Mouse (Mus musculus) embryonic facial prominence, embryonic 10.5 days (tissue): Measurements from ENCODE around the gene Rnf216. TPM values are rescaled to one million over a fixed set of nuclear protein-coding genes. Genes with fewer than 3 reads are reported as not detected.
A peak's percentile ranks its signal among the peaks of the same experiment; 100 is the strongest.

Experiments
- DNase-seq: peaks from one replicate; pipeline ENCODE4 v3.0.0-alpha.2; 2017; ENCODE audit warnings: low spot score
- H3K27ac ChIP-seq: fragments of 300-500 bp; sonication (generic); replicated peaks from 2 replicates; pipeline ENCODE4 v1.5.1; 2016; ENCODE audit warnings: mild to moderate bottlenecking
- H3K27me3 ChIP-seq: fragments of 300-500 bp; sonication (generic); replicated peaks from 2 replicates; pipeline ENCODE4 v1.6.1; 2016; ENCODE audit warnings: low read depth, mild to moderate bottlenecking; ENCODE audit not compliant: poor library complexity, severe bottlenecking
- H3K36me3 ChIP-seq: fragments of 300-500 bp; sonication (generic); replicated peaks from 2 replicates; pipeline ENCODE4 v1.6.1; 2016; ENCODE audit warnings: mild to moderate bottlenecking, moderate library complexity
- H3K4me1 ChIP-seq: fragments of 300-500 bp; sonication (generic); 2 replicates; pipeline ENCODE4 v1.6.1; 2016
- H3K4me3 ChIP-seq: fragments of 300-500 bp; sonication (generic); 2 replicates; pipeline ENCODE4 v1.5.1; 2016; ENCODE audit warnings: mild to moderate bottlenecking, moderate library complexity
- H3K9me3 ChIP-seq: fragments of 300-500 bp; sonication (generic); 2 replicates; pipeline ENCODE4 v1.6.1; 2016; ENCODE audit warnings: mild to moderate bottlenecking
- WGBS: fragments of 180-500 bp; shearing (Covaris S2); methylation state at CpG from one replicate; pipeline ENCODE4 v1.1.7; 2016; 5-methylcytosine and 5-hydroxymethylcytosine counted together
- polyA plus RNA-seq: library from polyadenylated mRNA; unstranded; fragments of >200 nt; fragmentation: Nextera tagmentation; extraction: Ambion mirVana; gene quantifications from 2 replicates; pipeline ENCODE4 v1.2.1, GENCODE M21; 2016

The Rnf216 gene
- polyA plus RNA-seq, 1 experiment from 2014 or later: 50.5 TPM

- 0% methylated on average over 15 of the region's 15 CpGs for WGBS
Measured at GRCm38 (mm10) chr5:142961398-142961880, 151.4 kb downstream of the Rnf216 start.

GRCm38 (mm10) chr5:142960775-142961271, 152.0 kb downstream of the Rnf216 start:
- Histone ChIP-seq H3K4me3 (peak overlapping the region; percentile 78), H3K36me3 (peaks cover 39% of the 10 kb centered on the region), H3K4me1 (peaks cover 45% of the 10 kb centered on the region), H3K27ac (peak overlapping the region; percentile 99), H3K27me3 (peaks cover 17% of the 10 kb centered on the region), H3K9me3 (no peaks in the 10 kb centered on the region)
- peak; percentile 70 for DNase-seq
- WGBS: under 1% methylated on average over 59 of the region's 59 CpGs

More at GRCm38 (mm10) chr5:142961398-142961880, 151.4 kb downstream of the Rnf216 start:
- DNase-seq: no peak
- Histone ChIP-seq H3K4me1 (peaks cover 51% of the 10 kb centered on the region), H3K27me3 (peaks cover 17% of the 10 kb centered on the region), H3K4me3 (peak overlapping the region; percentile 78), H3K36me3 (peaks cover 45% of the 10 kb centered on the region), H3K27ac (peak overlapping the region; percentile 99), H3K9me3 (no peaks in the 10 kb centered on the region)

GRCm38 (mm10) chr5:142959576-142960556, 152.9 kb downstream of the Rnf216 start, which contains the start of gene Fscn1:
Fscn1 (plus strand) TSS chr5:142960343.
- Histone ChIP-seq H3K4me3 (peak within 1 kb of the TSS; percentile 78), H3K36me3 (peaks cover 30% of the 10 kb centered on the region), H3K9me3 (no peaks in the 10 kb centered on the region), H3K27me3 (peaks cover 17% of the 10 kb centered on the region), H3K27ac (peak within 1 kb of the TSS; percentile 99), H3K4me1 (peaks cover 37% of the 10 kb centered on the region)
- WGBS: 7% methylated on average over 44 of the region's 44 CpGs
- peak; percentile 97 for DNase-seq

GRCm38 (mm10) chr5:142959156-142959555, 153.6 kb downstream of the Rnf216 start:
- Histone ChIP-seq H3K4me3 (peak overlapping the region; percentile 78; the same call in 1 of the 2 replicates), H3K27ac (peak overlapping the region; percentile 99; the same call in 1 of the 2 replicates), H3K27me3 (peaks cover 17% of the 10 kb centered on the region), H3K4me1 (peaks cover 30% of the 10 kb centered on the region), H3K36me3 (peaks cover 22% of the 10 kb centered on the region), H3K9me3 (no peaks in the 10 kb centered on the region)
- no peak for DNase-seq
- WGBS: 62% methylated on average over 4 of the region's 4 CpGs

- no peak overlapping the region for H3K4me3 ChIP-seq
- DNase-seq: no peak
- H3K4me1 ChIP-seq: peaks cover 24% of the 10 kb centered on the region
- peaks cover 17% of the 10 kb centered on the region for H3K27me3 ChIP-seq
- no peaks in the 10 kb centered on the region for H3K9me3 ChIP-seq
- H3K36me3 ChIP-seq: peaks cover 16% of the 10 kb centered on the region
- WGBS: 89% methylated on average over 14 of the region's 14 CpGs
- no peak overlapping the region; the same call in 1 of the 2 replicates for H3K27ac ChIP-seq
Measured at GRCm38 (mm10) chr5:142958464-142958863, 154.3 kb downstream of the Rnf216 start.

- no peak overlapping the region for H3K4me3 ChIP-seq
- 70% methylated on average over 6 of the region's 6 CpGs for WGBS
Measured at GRCm38 (mm10) chr5:142956956-142957703, 155.7 kb downstream of the Rnf216 start.

GRCm38 (mm10) chr5:142953641-142954040, 159.2 kb downstream of the Rnf216 start:
- Histone ChIP-seq H3K27ac (no peak overlapping the region), H3K9me3 (no peaks in the 10 kb centered on the region), H3K4me3 (no peak overlapping the region), H3K27me3 (peaks cover 9% of the 10 kb centered on the region), H3K36me3 (no peaks in the 10 kb centered on the region), H3K4me1 (peaks cover 12% of the 10 kb centered on the region)
- WGBS: 36% methylated on average over 3 of the region's 3 CpGs
- DNase-seq: no peak

More at GRCm38 (mm10) chr5:142956956-142957703, 155.7 kb downstream of the Rnf216 start:
- Histone ChIP-seq H3K4me1 (peaks cover 14% of the 10 kb centered on the region), H3K36me3 (0 out of 2 replicates have a peak, but pooled peaks cover 3% of the 10 kb centered on the region), H3K27me3 (peaks cover 17% of the 10 kb centered on the region), H3K27ac (no peak overlapping the region), H3K9me3 (no peaks in the 10 kb centered on the region)
- DNase-seq: no peak

- Histone ChIP-seq H3K4me1 (peaks cover 24% of the 10 kb centered on the region), H3K9me3 (no peaks in the 10 kb centered on the region), H3K36me3 (no peaks in the 10 kb centered on the region), H3K27me3 (no peaks in the 10 kb centered on the region), H3K27ac (peak overlapping the region; percentile 16), H3K4me3 (no peak overlapping the region)
- WGBS: 81% methylated on average over 6 of the region's 6 CpGs
- no peak for DNase-seq
Measured at GRCm38 (mm10) chr5:142950405-142950804, 162.4 kb downstream of the Rnf216 start.

GRCm38 (mm10) chr5:142949580-142949979, 163.2 kb downstream of the Rnf216 start:
- 32% methylated on average over 6 of the region's 6 CpGs for WGBS
- DNase-seq: no peak

GRCm38 (mm10) chr5:142947460-142947859, 165.3 kb downstream of the Rnf216 start:
- DNase-seq: no peak
- Histone ChIP-seq H3K4me3 (no peak overlapping the region), H3K4me1 (peaks cover 28% of the 10 kb centered on the region), H3K36me3 (no peaks in the 10 kb centered on the region), H3K27me3 (no peaks in the 10 kb centered on the region), H3K9me3 (no peaks in the 10 kb centered on the region), H3K27ac (no peak overlapping the region; the same call in 1 of the 2 replicates)
- WGBS: 61% methylated on average over 7 of the region's 7 CpGs

More at GRCm38 (mm10) chr5:142949580-142949979, 163.2 kb downstream of the Rnf216 start:
- Histone ChIP-seq H3K4me3 (no peak overlapping the region), H3K4me1 (peaks cover 28% of the 10 kb centered on the region), H3K27me3 (no peaks in the 10 kb centered on the region), H3K9me3 (no peaks in the 10 kb centered on the region), H3K36me3 (no peaks in the 10 kb centered on the region), H3K27ac (peak overlapping the region; percentile 16)

GRCm38 (mm10) chr5:142944979-142945682, 167.7 kb downstream of the Rnf216 start:
- Histone ChIP-seq H3K4me3 (no peak overlapping the region), H3K4me1 (peaks cover 25% of the 10 kb centered on the region), H3K27me3 (no peaks in the 10 kb centered on the region), H3K27ac (peak overlapping the region; percentile 41; the same call in 1 of the 2 replicates), H3K9me3 (peaks cover 2% of the 10 kb centered on the region; the same call in 1 of the 2 replicates), H3K36me3 (no peaks in the 10 kb centered on the region)
- peak; percentile 60 for DNase-seq
- WGBS: 50% methylated on average over 8 of the region's 8 CpGs
